Mouse (Mus musculus) neural tube, embryonic 11.5 days (tissue): Measurements from ENCODE around the gene Stil. TPM values are rescaled to one million over a fixed set of nuclear protein-coding genes. Genes with fewer than 3 reads are reported as not detected.
A peak's percentile ranks its signal among the peaks of the same experiment; 100 is the strongest.
"Not testable (repeated sequence)": the region's sequence is repeated elsewhere in the genome, so short reads cannot be mapped to it uniquely, and the experiment has no call there.

Experiments
- ATAC-seq: fragments of 200-750 bp; cut with Nextera tagmentation; 2 replicates; pipeline ENCODE4 v1.8.0; 2017; ENCODE audit warnings: moderate number of reproducible peaks, mild to moderate bottlenecking, moderate TSS enrichment, moderate library complexity; ENCODE audit not compliant: insufficient read depth, low FRiP score, low TSS enrichment
- DNase-seq: peaks from one replicate; pipeline ENCODE4 v3.0.0-alpha.2; 2015; ENCODE audit warnings: low spot score
- H3K27ac ChIP-seq: fragments of 300-500 bp; sonication (generic); 2 replicates; pipeline ENCODE4 v1.5.1; 2014; ENCODE audit warnings: low read depth, mild to moderate bottlenecking, low read length
- H3K27me3 ChIP-seq: fragments of 300-500 bp; sonication (generic); 2 replicates; pipeline ENCODE4 v1.6.1; 2014; ENCODE audit warnings: mild to moderate bottlenecking, low read length, mixed read lengths; ENCODE audit not compliant: control insufficient read depth, insufficient read depth
- H3K36me3 ChIP-seq: fragments of 300-500 bp; sonication (generic); 2 replicates; pipeline ENCODE4 v1.6.1; 2014; ENCODE audit warnings: mild to moderate bottlenecking, low read length, moderate library complexity, mixed read lengths; ENCODE audit not compliant: control insufficient read depth, insufficient read depth
- H3K4me1 ChIP-seq: fragments of 300-500 bp; sonication (generic); 2 replicates; pipeline ENCODE4 v1.6.1; 2014; ENCODE audit warnings: low read length, mixed read lengths; ENCODE audit not compliant: control insufficient read depth, insufficient read depth
- H3K4me2 ChIP-seq: fragments of 300-500 bp; sonication (generic); 2 replicates; pipeline ENCODE4 v1.6.1; 2014; ENCODE audit warnings: low read depth, mild to moderate bottlenecking, moderate library complexity
- H3K4me3 ChIP-seq: fragments of 300-500 bp; sonication (generic); 2 replicates; pipeline ENCODE4 v1.5.1; 2014; ENCODE audit warnings: low read depth, low read length
- H3K9ac ChIP-seq: fragments of 300-500 bp; sonication (generic); 2 replicates; pipeline ENCODE4 v1.6.1; 2014; ENCODE audit warnings: mild to moderate bottlenecking, low read length
- H3K9me3 ChIP-seq: fragments of 300-500 bp; sonication (generic); 2 replicates; pipeline ENCODE4 v1.6.1; 2016; ENCODE audit warnings: low read length; ENCODE audit not compliant: control insufficient read depth
- WGBS: fragments of 180-500 bp; shearing (Covaris S2); extraction: QIAGEN DNeasy Blood & Tissue Kit; methylation state at CpG from one replicate; pipeline ENCODE4 v1.1.7; 2014; 5-methylcytosine and 5-hydroxymethylcytosine counted together
- polyA plus RNA-seq: library from polyadenylated mRNA; unstranded; fragments of >200 nt; fragmentation: Nextera tagmentation; extraction: Ambion mirVana; gene quantifications from 2 replicates; pipeline ENCODE4 v1.2.1, GENCODE M21; 2014

Gene Stil
- 15.3 and 18.9 TPM in 2 replicates for polyA plus RNA-seq

DNA sequence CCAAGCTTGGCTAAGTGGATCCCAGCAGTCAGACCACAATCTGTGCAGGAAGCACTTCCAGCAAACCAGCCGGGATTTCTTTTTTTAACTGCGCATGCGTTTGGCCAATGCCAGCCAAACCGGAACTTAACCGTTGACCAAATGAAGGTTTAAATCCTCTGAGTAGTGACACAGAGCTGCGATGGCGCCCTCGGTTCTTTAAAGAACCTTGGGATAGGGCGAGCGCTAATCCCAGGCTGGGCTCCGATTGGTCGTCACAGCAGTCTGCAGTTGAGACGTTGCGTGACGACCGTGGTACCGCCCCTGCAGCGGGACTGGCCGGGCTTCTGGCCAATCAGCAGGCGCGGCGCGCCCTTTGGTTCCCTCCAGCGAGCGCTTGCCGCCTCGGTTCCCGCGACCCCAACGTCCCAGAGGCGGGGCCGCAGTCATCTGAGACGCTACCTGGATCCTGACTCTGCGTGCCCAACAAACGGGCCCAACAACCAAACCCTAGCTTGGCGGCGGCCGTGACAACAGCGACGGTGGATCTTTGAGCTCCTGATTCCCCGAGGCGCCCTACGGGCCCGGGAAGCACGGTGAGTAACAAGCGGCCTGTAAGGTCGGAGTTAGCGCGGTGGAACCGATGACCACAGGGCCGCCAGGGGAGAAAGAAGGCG, at the start of gene Stil:
Gene Stil (plus strand): TSS at position 387 of the 656 bp plus-strand sequence.
- Histone ChIP-seq H3K9ac (peak within 1 kb of the TSS; percentile 72), H3K9me3 (no peaks in the 10 kb centered on the region), H3K4me2 (peak within 1 kb of the TSS; percentile 68), H3K4me1 (0 out of 2 replicates have a peak, but pooled peaks cover 5% of the 10 kb centered on the region), H3K27me3 (no peaks in the 10 kb centered on the region), H3K4me3 (peak within 1 kb of the TSS; percentile 74), H3K27ac (peak within 1 kb of the TSS; percentile 88), H3K36me3 (no peaks in the 10 kb centered on the region)
- under 1% methylated on average over 52 of the region's 52 CpGs for WGBS
- DNase-seq, result peak; percentile 97
- ATAC-seq, result peak; percentile 100

DNA sequence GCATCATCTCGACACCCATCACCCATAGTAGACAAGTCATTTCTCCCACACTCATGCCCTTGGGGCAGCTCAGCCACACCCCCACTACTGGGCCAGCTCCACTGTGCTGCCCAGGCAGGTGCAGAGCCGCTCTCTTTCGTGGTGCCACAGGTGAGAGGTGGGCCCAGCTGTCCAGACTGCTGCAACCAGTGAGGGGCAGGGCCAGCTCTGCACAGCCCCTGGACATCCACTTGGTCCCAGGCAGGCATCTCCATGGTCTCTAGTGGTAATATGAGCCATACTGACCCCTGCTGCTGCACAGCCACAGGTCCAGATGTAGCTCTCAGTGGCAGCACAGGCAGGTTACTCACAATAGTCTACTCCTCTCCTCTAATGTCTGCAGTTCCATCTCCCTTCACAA, 46.8 kb upstream of the Stil start:
- Histone ChIP-seq H3K9ac (no peak overlapping the region), H3K27me3 (no peaks in the 10 kb centered on the region), H3K27ac (no peak overlapping the region), H3K4me3 (no peak overlapping the region), H3K4me1 (no peaks in the 10 kb centered on the region), H3K4me2 (no peak overlapping the region), H3K36me3 (no peaks in the 10 kb centered on the region), H3K9me3 (no peaks in the 10 kb centered on the region)
- WGBS, result 76% methylated on average over 3 of the region's 3 CpGs
- DNase-seq (no peak), ATAC-seq (0 out of 2 replicates have a peak, but pooled peaks have one; percentile 35)

DNA sequence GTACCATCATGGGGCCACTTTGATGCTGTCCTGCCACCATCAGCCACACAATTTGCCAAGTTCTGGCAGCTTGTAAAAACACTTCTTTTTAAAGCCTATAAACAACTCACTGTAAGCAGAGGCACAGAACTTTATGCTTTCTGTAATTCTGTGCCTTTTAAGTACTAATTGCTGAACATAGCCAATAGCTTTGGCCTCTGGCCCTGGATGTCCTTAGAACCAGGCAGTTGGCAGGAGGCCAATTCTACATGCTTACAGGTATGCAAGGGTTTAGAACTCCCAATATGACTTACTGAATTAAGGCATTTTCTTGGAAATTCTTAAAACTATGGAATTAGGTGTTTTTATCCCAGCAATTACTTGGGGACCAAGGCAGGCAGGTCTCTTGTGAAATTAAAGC, 42.6 kb upstream of the Stil start:
- no peaks in the 10 kb centered on the region for H3K27me3 ChIP-seq
- H3K4me2 ChIP-seq, result no peak overlapping the region
- H3K9ac ChIP-seq, result no peak overlapping the region
- ATAC-seq (no peak), DNase-seq (no peak)
- H3K9me3 ChIP-seq, result no peaks in the 10 kb centered on the region
- no peak overlapping the region for H3K27ac ChIP-seq
- no peak overlapping the region for H3K4me3 ChIP-seq
- H3K36me3 ChIP-seq, result no peaks in the 10 kb centered on the region
- H3K4me1 ChIP-seq, result no peaks in the 10 kb centered on the region

DNA sequence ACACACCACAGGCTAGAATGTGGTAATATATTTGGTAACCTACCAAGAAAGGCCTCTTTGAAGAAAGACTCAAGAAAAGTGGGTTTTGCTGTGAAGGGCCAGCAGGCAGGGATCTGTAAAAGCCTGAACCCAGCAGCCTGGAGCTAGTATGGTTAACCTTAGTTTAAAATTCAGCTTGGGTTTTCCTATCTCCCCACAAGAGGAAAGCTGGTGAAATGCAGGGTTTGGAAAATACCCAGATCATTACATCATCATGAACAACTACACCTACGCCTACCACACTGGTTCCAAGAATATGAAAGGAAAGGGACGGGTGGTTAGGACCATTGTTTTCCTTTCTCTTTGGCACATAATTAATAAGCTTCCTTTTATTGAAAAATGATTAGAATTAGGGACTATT, 41.7 kb upstream of the Stil start:
- Histone ChIP-seq H3K27me3 (no peaks in the 10 kb centered on the region), H3K27ac (no peak overlapping the region), H3K36me3 (no peaks in the 10 kb centered on the region), H3K4me3 (no peak overlapping the region), H3K9me3 (no peaks in the 10 kb centered on the region), H3K4me2 (no peak overlapping the region), H3K4me1 (no peaks in the 10 kb centered on the region), H3K9ac (no peak overlapping the region)
- DNase-seq (no peak), ATAC-seq (no peak)
- 95% methylated on average over 2 of the region's 2 CpGs for WGBS

DNA sequence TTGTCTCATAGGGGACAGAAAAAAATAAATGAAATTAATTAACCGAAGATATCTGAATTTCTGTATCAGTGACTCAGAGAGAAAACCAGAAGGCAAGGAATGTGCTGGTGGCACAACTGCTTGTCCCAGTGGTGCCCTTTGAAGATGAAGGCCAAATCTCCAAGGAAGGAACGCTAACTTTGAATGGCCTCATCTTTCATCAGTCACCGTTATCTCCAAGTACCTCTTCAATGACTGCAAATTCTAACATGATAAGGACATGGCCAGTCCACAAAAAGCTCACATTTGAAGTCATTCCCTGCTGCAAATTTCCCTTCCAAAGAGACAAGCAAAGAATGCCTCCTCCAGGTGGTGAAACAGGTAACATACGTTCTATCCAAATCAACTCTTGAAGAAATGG, 41.2 kb upstream of the Stil start:
- Histone ChIP-seq H3K36me3 (no peaks in the 10 kb centered on the region), H3K27me3 (no peaks in the 10 kb centered on the region), H3K9me3 (no peaks in the 10 kb centered on the region), H3K9ac (no peak overlapping the region), H3K27ac (no peak overlapping the region), H3K4me1 (no peaks in the 10 kb centered on the region), H3K4me3 (no peak overlapping the region), H3K4me2 (no peak overlapping the region)
- no peak for ATAC-seq
- 94% methylated on average over 4 of the region's 4 CpGs for WGBS
- no peak for DNase-seq

DNA sequence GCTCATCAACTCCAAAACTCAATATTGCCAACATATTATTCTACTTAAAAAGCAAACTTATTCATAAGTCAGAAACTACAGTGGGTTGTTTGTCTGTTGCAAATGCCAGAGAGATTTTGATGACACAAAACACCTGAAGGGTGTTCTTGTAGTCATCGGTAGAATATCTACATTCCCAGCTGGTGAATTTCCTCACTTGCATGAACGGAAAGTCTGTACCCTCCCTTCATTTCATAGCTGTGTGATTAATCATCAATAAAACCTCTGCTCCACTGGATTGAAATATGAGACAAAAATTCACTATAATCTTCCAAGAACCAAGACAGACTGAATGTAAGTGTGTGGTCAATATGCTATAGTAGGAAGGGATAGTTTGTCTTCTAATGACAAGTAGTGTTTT, 40.4 kb upstream of the Stil start:
- Histone ChIP-seq H3K27me3 (no peaks in the 10 kb centered on the region), H3K9me3 (no peaks in the 10 kb centered on the region), H3K4me1 (no peaks in the 10 kb centered on the region), H3K36me3 (no peaks in the 10 kb centered on the region), H3K4me3 (no peak overlapping the region), H3K27ac (no peak overlapping the region), H3K4me2 (no peak overlapping the region), H3K9ac (no peak overlapping the region)
- ATAC-seq (no peak), DNase-seq (no peak)
- 93% methylated on average over 2 of the region's 2 CpGs for WGBS

DNA sequence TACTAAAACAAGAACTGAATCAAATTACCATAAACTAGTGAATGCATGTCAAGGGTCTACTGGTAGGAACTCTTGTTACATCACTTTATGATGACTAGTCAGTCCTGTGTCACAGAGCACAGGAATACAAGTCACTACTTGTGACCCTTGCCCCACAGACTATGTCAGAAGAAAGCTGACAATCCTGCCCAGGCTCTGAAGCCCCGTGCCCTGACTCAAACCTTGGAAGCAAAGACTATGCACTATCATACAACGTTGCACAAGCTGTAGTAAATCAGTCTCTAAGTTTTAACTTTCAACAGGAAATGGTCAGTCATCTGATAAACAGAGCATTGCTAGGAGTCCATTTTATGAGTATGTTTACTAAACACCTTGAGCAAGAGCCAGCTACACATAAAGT, 39.1 kb upstream of the Stil start:
- H3K4me3 ChIP-seq, H3K9me3 ChIP-seq, H3K36me3 ChIP-seq, H3K4me2 ChIP-seq, H3K9ac ChIP-seq, H3K27ac ChIP-seq, H3K27me3 ChIP-seq, ATAC-seq, DNase-seq, H3K4me1 ChIP-seq: not testable (repeated sequence)
- WGBS, result 91% methylated on average over 2 of the region's 2 CpGs

DNA sequence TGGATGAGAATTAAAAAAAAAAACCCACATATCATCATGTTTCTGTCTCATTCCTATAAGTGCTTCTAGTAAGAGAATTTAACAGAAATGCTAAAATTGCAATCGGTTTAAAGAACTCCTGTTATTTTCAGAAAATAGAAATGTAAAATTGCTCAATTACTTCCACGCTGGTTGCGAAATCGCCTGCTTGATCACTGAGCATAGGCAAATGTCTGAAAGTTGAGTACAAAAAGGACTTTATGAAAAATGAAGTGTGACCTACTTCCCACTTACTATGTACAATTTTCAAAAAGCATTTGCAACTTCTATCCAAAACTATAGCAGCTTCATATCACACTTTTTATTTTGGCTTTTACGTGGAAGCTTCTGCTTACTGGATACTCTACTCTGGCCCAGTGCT, 29.2 kb upstream of the Stil start:
- no peak overlapping the region for H3K9ac ChIP-seq
- DNase-seq (no peak), ATAC-seq (no peak)
- H3K36me3 ChIP-seq, result no peaks in the 10 kb centered on the region
- no peaks in the 10 kb centered on the region for H3K27me3 ChIP-seq
- H3K4me3 ChIP-seq, result no peak overlapping the region
- no peaks in the 10 kb centered on the region for H3K4me1 ChIP-seq
- H3K4me2 ChIP-seq, result no peak overlapping the region
- H3K27ac ChIP-seq, result no peak overlapping the region
- H3K9me3 ChIP-seq, result no peaks in the 10 kb centered on the region
- 97% methylated on average over 5 of the region's 5 CpGs for WGBS

DNA sequence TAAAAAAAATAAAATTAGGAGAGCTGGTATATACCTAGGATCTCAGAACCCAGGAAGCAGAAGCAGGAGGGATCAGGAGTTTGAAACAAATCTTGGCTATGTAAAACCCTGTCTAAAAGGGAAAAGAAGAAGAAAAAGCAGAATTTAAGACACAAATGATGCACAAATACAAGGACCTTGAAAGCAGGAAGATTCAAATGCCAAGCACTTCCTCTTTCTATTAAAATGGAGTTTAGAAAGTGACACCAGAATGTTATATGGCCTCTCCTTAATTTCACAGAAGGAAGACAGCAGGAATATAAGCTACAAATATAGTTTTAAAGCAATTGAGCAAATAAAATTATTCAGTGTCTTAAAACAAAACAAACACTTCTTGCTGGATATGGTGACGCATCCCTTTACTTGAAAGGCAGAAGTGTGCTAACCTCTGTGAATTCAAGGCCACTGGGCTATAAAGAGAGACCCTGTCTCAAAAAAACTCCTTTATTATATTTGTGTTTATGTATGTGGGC, 26.7 kb upstream of the Stil start:
- Histone ChIP-seq H3K9me3 (no peaks in the 10 kb centered on the region), H3K9ac (no peak overlapping the region), H3K4me1 (no peaks in the 10 kb centered on the region), H3K27ac (no peak overlapping the region), H3K4me2 (no peak overlapping the region), H3K36me3 (no peaks in the 10 kb centered on the region), H3K27me3 (no peaks in the 10 kb centered on the region), H3K4me3 (no peak overlapping the region)
- ATAC-seq (no peak), DNase-seq (no peak)
- 93% methylated on average over 1 of the region's 1 CpGs for WGBS
